In the genomic region with DNA sequence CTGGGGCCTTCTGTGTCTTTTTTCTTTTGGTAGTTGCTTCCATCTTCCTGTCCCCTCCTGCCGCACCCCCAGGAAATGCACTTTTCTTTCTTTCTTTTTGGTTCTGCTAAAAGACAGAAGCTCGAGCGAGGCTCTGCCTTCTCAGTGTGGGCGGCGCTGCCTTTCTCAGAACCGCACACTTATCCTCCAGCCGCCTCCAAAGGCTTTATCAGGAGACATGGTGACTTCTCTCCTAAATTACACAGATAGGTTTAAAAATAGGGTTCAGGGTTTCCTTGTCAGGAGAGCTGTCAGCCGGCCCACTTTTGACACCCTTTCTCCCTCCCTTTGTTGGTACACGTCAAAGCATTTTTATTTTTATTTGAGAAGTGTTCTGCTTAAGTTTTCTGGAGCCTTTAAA, we compare ENCODE assay signal across 12 mouse cellular contexts. TPM values are rescaled to one million over a fixed set of nuclear protein-coding genes. Genes with fewer than 3 reads are reported as not detected.
A peak's percentile ranks its signal among the peaks of the same experiment; 100 is the strongest.
DNase-seq lines count a peak whose midpoint lies in the region; ATAC-seq lines count a peak whose summit lies in the region.
"Had no signal": no experiment of that assay in that cellular context is flagged by ENCODE, and none has a peak within 500 bp of the region (broad histone marks: within the 10 kb centered on the region; RNA-seq: fewer than 3 reads in every experiment).

No protein-coding gene starts in this region.

- ATAC-seq in intestine, embryonic 14.5 days (replicated peaks; ENCODE audit: low FRiP score, low TSS enrichment, low read depth), result no peak
- no peak for ATAC-seq in intestine, embryonic 16.5 days
- ATAC-seq in common myeloid progenitor, adult 5-6 weeks (replicated peaks; ENCODE audit: low read depth, poor library complexity, severe bottlenecking), result peak; percentile 62
- ATAC-seq in megakaryocyte progenitor cell, adult 5-6 weeks (replicated peaks; ENCODE audit: poor library complexity), result peak; percentile 68
- no peak for ATAC-seq in neural tube, embryonic 15.5 days (ENCODE audit: low FRiP score)

- H3K27ac ChIP-seq in intestine, embryonic 14.5 days (ENCODE audit: low read depth), result peak overlapping the region; percentile 33
- no peak overlapping the region for H3K27ac ChIP-seq in intestine, embryonic 16.5 days (ENCODE audit: low read length)
- no peak overlapping the region for H3K27ac ChIP-seq in neural tube, embryonic 15.5 days (replicated peaks)
- H3K27ac ChIP-seq: intestine, embryonic 15.5 days; neural tube, embryonic 12.5 days had no signal

- H3K4me1 ChIP-seq in intestine, embryonic 14.5 days (replicated peaks; ENCODE audit: control insufficient read depth, insufficient read depth, low read length), result peaks cover 7% of the 10 kb centered on the region; the same call in 1 of the 2 replicates
- 0 out of 2 replicates have a peak, but pooled peaks cover 3% of the 10 kb centered on the region for H3K4me1 ChIP-seq in intestine, embryonic 16.5 days (ENCODE audit: control insufficient read depth, insufficient read depth, low read length)
- peaks cover 6% of the 10 kb centered on the region for H3K4me1 ChIP-seq in neural tube, embryonic 15.5 days
- H3K4me1 ChIP-seq: intestine, embryonic 15.5 days had no signal

- no peak overlapping the region for H3K4me2 ChIP-seq in intestine, embryonic 14.5 days (ENCODE audit: low read length)
- H3K4me2 ChIP-seq in intestine, embryonic 16.5 days (ENCODE audit: low read depth, low read length), result no peak overlapping the region
- no peak overlapping the region for H3K4me2 ChIP-seq in neural tube, embryonic 15.5 days
- H3K4me2 ChIP-seq: intestine, embryonic 15.5 days; neural tube, embryonic 12.5 days had no signal

- H3K9me3 ChIP-seq in intestine, embryonic 14.5 days (ENCODE audit: control insufficient read depth, low read length), result no peaks in the 10 kb centered on the region
- no peaks in the 10 kb centered on the region for H3K9me3 ChIP-seq in intestine, embryonic 16.5 days (ENCODE audit: control insufficient read depth, low read length)
- H3K9me3 ChIP-seq in neural tube, embryonic 15.5 days (replicated peaks), result no peaks in the 10 kb centered on the region
- H3K9me3 ChIP-seq: intestine, embryonic 15.5 days; neural tube, embryonic 12.5 days had no signal

- H3K4me3 ChIP-seq in intestine, embryonic 14.5 days (ENCODE audit: low read depth, low read length), result no peak overlapping the region
- no peak overlapping the region for H3K4me3 ChIP-seq in intestine, embryonic 16.5 days (ENCODE audit: low read length)
- no peak overlapping the region for H3K4me3 ChIP-seq in neural tube, embryonic 15.5 days (replicated peaks)
- H3K4me3 ChIP-seq: erythroblast, embryonic 14.5 days; intestine, embryonic 15.5 days; neural tube, embryonic 12.5 days had no signal

- DNase-seq in intestine, embryonic 14.5 days (ENCODE audit: low spot score), result no peak
- peak; percentile 55 for DNase-seq in CD4-positive, CD25-positive, alpha-beta regulatory T cell, adult 2 months (ENCODE audit: low read depth, low spot score)
- DNase-seq in adrenal gland, postnatal 25 days, result no peak
- DNase-seq in layer of hippocampus, adult 18-20 months (ENCODE audit: low spot score in 2 of 2), result no peak
- DNase-seq: lung, adult 18-20 months had no signal

- H3K9ac ChIP-seq in intestine, embryonic 14.5 days (ENCODE audit: low read length), result no peak overlapping the region
- no peak overlapping the region for H3K9ac ChIP-seq in intestine, embryonic 16.5 days (ENCODE audit: low read depth, low read length)
- H3K9ac ChIP-seq in neural tube, embryonic 15.5 days (replicated peaks), result no peak overlapping the region
- H3K9ac ChIP-seq: intestine, embryonic 15.5 days; neural tube, embryonic 12.5 days had no signal

- H3K36me3 ChIP-seq in intestine, embryonic 14.5 days (ENCODE audit: control insufficient read depth, insufficient read depth, low read length), result no peaks in the 10 kb centered on the region
- no peaks in the 10 kb centered on the region for H3K36me3 ChIP-seq in intestine, embryonic 16.5 days (ENCODE audit: control insufficient read depth, insufficient read depth, low read length)
- no peaks in the 10 kb centered on the region for H3K36me3 ChIP-seq in neural tube, embryonic 15.5 days
- H3K36me3 ChIP-seq: intestine, embryonic 15.5 days; neural tube, embryonic 12.5 days had no signal

- 51% methylated on average over 9 of the region's 9 CpGs for WGBS in intestine, embryonic 14.5 days
- WGBS in intestine, embryonic 16.5 days, result 68% methylated on average over 9 of the region's 9 CpGs
- 85% methylated on average over 9 of the region's 9 CpGs for WGBS in neural tube, embryonic 15.5 days

- no peaks in the 10 kb centered on the region for H3K27me3 ChIP-seq in intestine, embryonic 14.5 days (replicated peaks; ENCODE audit: control insufficient read depth, insufficient read depth, low read length)
- no peaks in the 10 kb centered on the region for H3K27me3 ChIP-seq in intestine, embryonic 16.5 days (replicated peaks; ENCODE audit: control insufficient read depth, insufficient read depth, low read length)
- 0 out of 2 replicates have a peak, but pooled peaks cover 2% of the 10 kb centered on the region for H3K27me3 ChIP-seq in neural tube, embryonic 15.5 days (replicated peaks)
- H3K27me3 ChIP-seq: intestine, embryonic 15.5 days; neural tube, embryonic 12.5 days had no signal

RNA-seq across cellular contexts. Expression of a gene that starts 21.9 kb away (rescaled TPM):
- polyA plus RNA-seq in intestine, embryonic 14.5 days (2014; fragmentation: Nextera tagmentation; extraction: Ambion mirVana), result 40.7 and 44.2 TPM in 2 replicates
- 37.2 and 37.5 TPM in 2 replicates for polyA plus RNA-seq in intestine, embryonic 16.5 days (2015; fragmentation: Nextera tagmentation; extraction: Ambion mirVana)
- total RNA-seq in common myeloid progenitor, adult 5-6 weeks (2017), result 28.8 and 37.5 TPM in 2 replicates
- total RNA-seq in megakaryocyte progenitor cell, adult 5-6 weeks (2015), result 23.6 and 24.7 TPM in 2 replicates
- 19.7 and 19.9 TPM in 2 replicates for total RNA-seq in megakaryocyte progenitor cell, adult 5-6 weeks (2017)
- 101 and 136 TPM in 2 replicates for total RNA-seq in adrenal gland, postnatal 25 days (2021)
- 28.2 and 31.5 TPM in 2 replicates for polyA plus RNA-seq in neural tube, embryonic 15.5 days (2015; fragmentation: Nextera tagmentation; extraction: Ambion mirVana)
- 10 to 100 TPM; 80.3 to 83.0 TPM for total RNA-seq in layer of hippocampus, adult 18-20 months (2021)

Comparison
In these comparisons a context has a peak if more than half of its experiments do, and no peak if none do; other contexts are left out.
1. ATAC-seq: peak in common myeloid progenitor, adult 5-6 weeks (single experiment) and megakaryocyte progenitor cell, adult 5-6 weeks (single experiment); none in intestine, embryonic 14.5 days (single experiment), intestine, embryonic 16.5 days (single experiment) and neural tube, embryonic 15.5 days (single experiment).